ENCODE assay signal across 9 mouse cellular contexts in genomic region chr12:81026995-81027942, GRCm38 (mm10). TPM values are rescaled to one million over a fixed set of nuclear protein-coding genes. Genes with fewer than 3 reads are reported as not detected.
A peak's percentile ranks its signal among the peaks of the same experiment; 100 is the strongest.
DNase-seq lines count a peak whose midpoint lies in the region; ATAC-seq and TF ChIP-seq lines count a peak whose summit lies in the region.
"Had no signal": no experiment of that assay in that cellular context is flagged by ENCODE, and none has a peak within 500 bp of the region (broad histone marks: within the 10 kb centered on the region; RNA-seq: fewer than 3 reads in every experiment).

No protein-coding gene starts in this region.

- H3K9me3 ChIP-seq in hindbrain, embryonic 14.5 days (ENCODE audit: control insufficient read depth, low read length) = no peaks in the 10 kb centered on the region

- peak; percentile 68; the same call in 1 of the 2 replicates for ATAC-seq in hindbrain, embryonic 14.5 days (ENCODE audit: low FRiP score)
- peak; percentile 68 for ATAC-seq in megakaryocyte progenitor cell, adult 5-6 weeks (replicated peaks; ENCODE audit: poor library complexity)

- H3K27me3 ChIP-seq in hindbrain, embryonic 14.5 days (ENCODE audit: control insufficient read depth, insufficient read depth, low read length) = no peaks in the 10 kb centered on the region

- H3K4me1 ChIP-seq in hindbrain, embryonic 14.5 days (replicated peaks; ENCODE audit: control insufficient read depth, insufficient read depth, low read length) = peaks cover 18% of the 10 kb centered on the region

- no peaks in the 10 kb centered on the region for H3K36me3 ChIP-seq in hindbrain, embryonic 14.5 days (replicated peaks; ENCODE audit: control insufficient read depth, insufficient read depth)

- TF ChIP-seq CTCF in left cerebral cortex, adult 2 months (IDR thresholded peaks at IDR 0.05) = no peak; the same call in 1 of the 2 replicates

- WGBS in hindbrain, embryonic 14.5 days = 4% methylated on average over 44 of the region's 45 CpGs

- H3K4me2 ChIP-seq in hindbrain, embryonic 14.5 days (replicated peaks) = peak overlapping the region; percentile 96

- no peak overlapping the region for H3K27ac ChIP-seq in left cerebral cortex, adult 2 months
- peak overlapping the region; percentile 43; the same call in 1 of the 2 replicates for H3K27ac ChIP-seq in hindbrain, embryonic 14.5 days

- peak in 1 of 2 experiments; percentile 17 for DNase-seq in left cerebral cortex, adult 2 months (ENCODE audit: extremely low spot score in 1 of 2, low spot score in 2 of 2)
- no peak for DNase-seq in left cerebral cortex, postnatal 14 days (ENCODE audit: low spot score in 2 of 2)
- peak; percentile 58 for DNase-seq in adrenal gland, postnatal 10 days
- DNase-seq in embryo, embryonic 10.5 days (ENCODE audit: low spot score) = peak; percentile 46
- DNase-seq in hindbrain, embryonic 14.5 days (ENCODE audit: low spot score) = peak; percentile 27
- peak; percentile 41 to 59 for DNase-seq in thymus, postnatal 36 days
- no peak for DNase-seq in lung, postnatal 14 days

- intact Hi-C loops in left cerebral cortex, adult 2 months (cut with DNase I) = loop anchor here (5.0 kb wide), 1 partner anchor 110 kb away; no protein-coding TSS in a partner anchor
- intact Hi-C loops in left cerebral cortex, postnatal 14 days (cut with DNase I) = no loop called here

- H3K4me3 ChIP-seq in left cerebral cortex, adult 2 months = peak overlapping the region; percentile 62
- H3K4me3 ChIP-seq in hindbrain, embryonic 14.5 days (replicated peaks; ENCODE audit: low read length) = peak overlapping the region; percentile 87

- peak overlapping the region; percentile 81 for H3K9ac ChIP-seq in hindbrain, embryonic 14.5 days

RNA-seq across cellular contexts. Expression of gene Smoc1, which starts 0.7 kb away (rescaled TPM):
- 1 to 10 TPM; 8.8 to 9.6 TPM for total RNA-seq in left cerebral cortex, adult 2 months (2021)
- total RNA-seq in left cerebral cortex, postnatal 14 days (2021) = 1 to 10 TPM; 6.3 to 9.0 TPM
- total RNA-seq in adrenal gland, postnatal 10 days (2021) = 10 to 100 TPM; 39.9 to 43.5 TPM
- 23.8 and 25.8 TPM in 2 replicates for polyA plus RNA-seq in hindbrain, embryonic 14.5 days (2014; fragmentation: Nextera tagmentation; extraction: Ambion mirVana)
- 0.54 and 0.83 TPM in 2 replicates for total RNA-seq in megakaryocyte progenitor cell, adult 5-6 weeks (2015)
- 1.6 and 1.7 TPM in 2 replicates for total RNA-seq in megakaryocyte progenitor cell, adult 5-6 weeks (2017)

RNA-seq across cellular contexts. Expression of gene Slc10a1, which starts 58.8 kb away (rescaled TPM):
- total RNA-seq in left cerebral cortex, adult 2 months (2021) = not detected
- total RNA-seq in left cerebral cortex, postnatal 14 days (2021) = not detected
- total RNA-seq in adrenal gland, postnatal 10 days (2021) = 10 to 100 TPM; 24.7 to 77.6 TPM
- polyA plus RNA-seq in hindbrain, embryonic 14.5 days (2014; fragmentation: Nextera tagmentation; extraction: Ambion mirVana) = 0.20 and 0.55 TPM in 2 replicates
- not detected in 2 replicates for total RNA-seq in megakaryocyte progenitor cell, adult 5-6 weeks (2015)
- not detected in 2 replicates for total RNA-seq in megakaryocyte progenitor cell, adult 5-6 weeks (2017)
- total RNA-seq: left cerebral cortex, adult 18-20 months had no signal

Comparison
In these comparisons a context has a peak if more than half of its experiments do, and no peak if none do; other contexts are left out.
1. DNase-seq: peak in adrenal gland, postnatal 10 days (single experiment), embryo, embryonic 10.5 days (single experiment), hindbrain, embryonic 14.5 days (single experiment) and thymus, postnatal 36 days (2 of 2); none in left cerebral cortex, postnatal 14 days (0 of 2) and lung, postnatal 14 days (single experiment).
2. RNA of gene Slc10a1, which starts 58.8 kb away (total RNA-seq): 24.7 to 77.6 TPM in adrenal gland, postnatal 10 days; not detected in left cerebral cortex, adult 2 months, not detected in left cerebral cortex, postnatal 14 days and not detected in megakaryocyte progenitor cell, adult 5-6 weeks; every median in the first group is over 10 times any median in the second.